Mouse (Mus musculus) brain, embryonic 14.5 days (tissue): ENCODE results near the gene Stx8.

Experiments
- CTCF ChIP-seq: fragments of 200-500 bp; IDR thresholded peaks from 2 replicates; pipeline ENCODE4 v1.5.1; 2012; ENCODE audit warnings: inconsistent platforms, mild to moderate bottlenecking, moderate library complexity, borderline replicate concordance; ENCODE audit not compliant: insufficient read depth, insufficient read length; ENCODE audit errors: extremely low read depth
- POLR2A ChIP-seq: fragments of 200-500 bp; IDR thresholded peaks from 2 replicates; pipeline ENCODE4 v1.6.1; 2012; ENCODE audit warnings: mild to moderate bottlenecking, inconsistent platforms, borderline replicate concordance; ENCODE audit not compliant: poor library complexity, insufficient read depth, insufficient read length, severe bottlenecking; ENCODE audit errors: extremely low read depth

DNA sequence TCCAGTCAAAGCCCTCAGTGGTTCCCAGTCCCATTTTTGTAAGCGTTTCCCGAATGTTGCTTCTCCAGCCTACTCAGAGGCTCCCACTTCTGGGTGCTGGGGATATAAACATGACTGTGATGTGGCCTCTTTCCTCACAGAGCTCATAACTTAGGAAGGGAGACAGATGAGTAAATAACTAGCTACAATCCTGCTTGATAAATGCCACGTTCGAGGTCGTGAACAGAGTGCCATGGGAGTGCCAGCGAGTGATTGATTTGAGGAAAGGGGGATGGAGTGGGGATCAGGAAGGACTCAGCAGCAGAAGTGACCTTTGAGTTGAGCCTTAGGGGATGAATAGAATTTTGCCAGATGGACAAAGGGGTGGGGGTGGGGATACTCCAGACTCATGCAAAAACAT is 41.7 kb downstream of the Stx8 start:
- TF ChIP-seq POLR2A = no peak
- no peak for TF ChIP-seq CTCF
